Mouse (Mus musculus) forebrain, embryonic 14.5 days (tissue): ENCODE results near the gene Sirpa. TPM values are rescaled to one million over a fixed set of nuclear protein-coding genes. Genes with fewer than 3 reads are reported as not detected.

Experiments
- polyA plus RNA-seq: library from polyadenylated mRNA; unstranded; fragments of >200 nt; fragmentation: Nextera tagmentation; extraction: Ambion mirVana; gene quantifications from 2 replicates; pipeline ENCODE4 v1.2.1, GENCODE M21; 2014

The Sirpa gene
- polyA plus RNA-seq, 1 experiment from 2014 or later, result 24.8 TPM

Other genes starting within 250 kb of the Sirpa start
- not detected in 2 replicates for gene Il1b, start 221.7 kb upstream of the Sirpa start, polyA plus RNA-seq
- not detected in 2 replicates for gene F830045P16Rik, start 56.2 kb upstream of the Sirpa start, polyA plus RNA-seq
- 5.6 and 6.5 TPM in 2 replicates for gene Pdyn, start 107.0 kb downstream of the Sirpa start, polyA plus RNA-seq
- gene Stk35, start 207.7 kb downstream of the Sirpa start, polyA plus RNA-seq, result 8.6 and 9.6 TPM in 2 replicates